Mouse (Mus musculus) adrenal gland, adult (tissue): ENCODE data around the gene Castor1.

Experiments
- DNase-seq, 2 experiments: peaks; one replicate each; pipeline ENCODE4 v3.0.0; 2022 to 2023; ENCODE audit warnings: low spot score in 1 of 2; ENCODE audit not compliant: inconsistent age in 2 of 2

Castor1 gene

GRCm38 (mm10) chr11:4205951-4206350 lies 12.1 kb upstream of the Castor1 start:
- DNase-seq = no peak

GRCm38 (mm10) chr11:4206563-4206962 lies 11.5 kb upstream of the Castor1 start:
- DNase-seq = no peak

DNA sequence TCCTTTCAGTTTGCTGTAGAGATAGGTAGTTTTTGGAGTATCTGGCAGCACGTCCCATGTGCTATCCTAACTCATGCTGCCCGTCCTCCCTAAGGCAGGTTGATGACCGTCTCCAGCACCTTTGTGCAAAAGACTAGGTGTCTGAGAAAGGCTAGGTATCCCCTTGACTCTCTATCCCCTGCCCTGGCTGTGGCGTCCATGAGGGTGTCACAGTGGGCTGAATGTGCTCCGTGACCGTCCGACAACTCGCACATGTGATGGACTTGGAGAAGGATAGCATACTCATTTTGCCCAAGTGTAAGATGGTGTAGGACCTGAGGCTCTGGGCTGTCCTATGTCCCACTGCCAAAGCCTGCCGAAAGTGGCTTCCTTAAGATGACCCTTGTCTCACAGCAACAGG lies 10.4 kb upstream of the Castor1 start:
- no peak for DNase-seq

DNA sequence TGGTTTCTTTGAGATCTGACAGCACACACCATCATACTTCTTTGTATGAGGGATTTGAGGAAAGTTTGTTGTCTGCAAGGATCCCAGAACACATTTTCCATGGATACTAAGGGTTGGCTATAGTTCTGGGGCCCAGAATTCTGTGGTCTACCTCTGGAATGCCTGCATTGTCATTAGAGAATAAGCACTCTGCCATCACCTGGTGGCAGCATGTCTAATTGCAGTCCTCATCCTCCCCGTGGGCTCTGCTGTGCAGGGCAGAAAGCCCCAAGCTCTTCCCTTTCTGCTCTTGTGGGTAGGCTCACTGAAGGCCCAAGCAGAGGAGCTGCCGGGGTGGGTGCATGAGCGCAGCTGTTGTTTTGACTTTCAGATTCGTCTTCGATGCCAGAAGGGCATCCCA lies 8.5 kb upstream of the Castor1 start:
- no peak for DNase-seq

DNA sequence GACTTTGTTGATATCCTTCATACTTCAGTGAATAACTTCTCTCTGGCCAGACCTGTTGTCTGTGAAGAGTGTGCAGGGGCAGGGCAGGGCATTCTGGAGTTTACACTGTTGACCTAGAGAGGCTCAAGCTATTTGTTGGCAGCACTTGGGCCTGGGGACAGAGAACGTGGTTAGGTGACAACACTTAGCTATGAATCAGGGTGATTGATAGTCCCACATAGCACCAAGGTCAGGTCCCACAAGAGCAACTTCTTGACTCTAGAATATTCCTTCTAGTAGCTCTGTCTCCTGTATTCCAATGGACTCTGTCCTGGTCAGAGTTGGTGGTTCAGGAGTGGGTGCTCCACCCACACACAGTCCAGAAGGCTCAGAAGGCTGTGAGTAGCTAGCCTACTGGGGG lies 7.2 kb upstream of the Castor1 start:
- DNase-seq = peak; percentile 58 to 78

- DNase-seq = peak; percentile 71 to 74
These were observed 4.9 kb upstream of the Castor1 start for GRCm38 (mm10) chr11:4213107-4213506.

DNA sequence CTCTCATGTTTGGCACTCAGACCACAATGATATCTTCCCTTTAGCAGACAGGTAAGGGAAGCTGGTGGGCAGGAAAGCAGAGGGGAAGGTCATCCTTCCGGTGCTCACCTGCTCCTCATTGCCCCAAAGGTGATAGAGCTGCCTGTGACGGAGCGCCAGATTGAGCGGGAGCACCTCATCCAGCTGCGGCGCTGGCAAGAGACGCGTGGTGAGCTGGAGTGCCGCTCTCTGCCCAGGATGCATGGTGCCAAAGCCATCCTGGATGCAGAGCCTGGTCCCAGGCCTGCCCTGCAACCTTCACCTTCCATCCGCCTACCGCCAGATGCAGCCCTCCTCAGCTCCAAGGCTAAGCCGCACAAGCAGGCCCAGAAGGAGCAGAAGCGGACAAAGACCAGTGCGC lies 3.5 kb upstream of the Castor1 start:
- DNase-seq = peak in 1 of 2 experiments; percentile 32

DNA sequence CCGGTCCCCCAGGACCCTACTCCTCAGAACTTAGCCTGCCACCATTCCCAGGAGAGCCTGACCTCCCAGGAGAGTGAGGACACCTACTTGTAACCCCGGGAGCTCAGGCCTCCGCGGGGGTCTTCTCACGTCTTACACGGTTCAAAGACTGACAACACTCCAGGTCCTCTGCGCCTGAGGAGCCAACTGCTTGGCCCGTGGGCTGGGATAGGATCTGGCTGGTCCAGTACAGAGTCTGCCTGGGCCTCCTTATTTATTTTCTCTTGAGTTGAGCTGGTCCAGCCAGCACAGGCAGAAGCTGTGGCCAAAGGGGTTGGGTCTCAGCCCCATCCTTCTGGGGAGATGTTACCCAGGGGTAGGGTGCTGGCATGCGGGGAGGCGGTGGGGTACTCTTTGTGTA lies 3.0 kb upstream of the Castor1 start:
- no peak for DNase-seq

DNA sequence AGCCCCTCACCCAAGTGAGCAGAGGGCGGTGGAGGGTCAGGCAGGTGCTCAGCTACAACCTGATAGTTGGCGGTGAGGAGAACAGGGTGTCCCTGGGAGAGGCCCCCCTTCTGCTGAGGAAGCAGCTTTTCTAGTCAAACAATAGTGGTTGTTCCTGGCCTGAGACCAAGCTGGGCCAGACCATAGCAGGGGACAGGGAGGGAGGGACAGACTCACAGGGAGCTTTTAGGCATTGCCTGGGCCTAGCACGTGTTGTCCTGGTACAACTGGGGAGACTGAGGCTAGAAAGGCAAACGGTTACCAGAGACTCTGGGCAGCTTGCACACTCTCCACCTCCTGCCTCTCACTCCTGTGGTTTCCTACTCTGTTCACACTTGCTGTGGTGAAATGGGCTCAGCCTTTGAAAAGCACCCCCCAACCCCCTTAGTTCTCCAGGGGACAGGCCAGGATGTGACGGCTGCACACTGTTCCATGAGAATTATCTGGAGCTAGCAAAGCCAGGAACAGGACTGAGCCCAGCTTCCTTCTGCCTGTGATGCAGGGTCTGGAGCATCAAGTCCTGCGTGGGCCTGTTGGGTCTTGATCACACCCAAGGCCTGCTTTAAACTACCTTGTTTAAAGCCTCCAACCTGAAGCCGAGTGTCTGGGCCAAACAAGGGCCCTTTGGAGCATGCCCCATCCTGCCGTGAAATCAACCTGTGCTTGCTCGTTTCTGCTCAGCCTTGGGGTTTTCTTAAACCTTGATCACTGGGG lies 1.6 kb upstream of the Castor1 start:
- peak; percentile 60 to 77 for DNase-seq

- no peak for DNase-seq
These were observed 612 bp downstream of the Castor1 start for GRCm38 (mm10) chr11:4218637-4219036.

DNA sequence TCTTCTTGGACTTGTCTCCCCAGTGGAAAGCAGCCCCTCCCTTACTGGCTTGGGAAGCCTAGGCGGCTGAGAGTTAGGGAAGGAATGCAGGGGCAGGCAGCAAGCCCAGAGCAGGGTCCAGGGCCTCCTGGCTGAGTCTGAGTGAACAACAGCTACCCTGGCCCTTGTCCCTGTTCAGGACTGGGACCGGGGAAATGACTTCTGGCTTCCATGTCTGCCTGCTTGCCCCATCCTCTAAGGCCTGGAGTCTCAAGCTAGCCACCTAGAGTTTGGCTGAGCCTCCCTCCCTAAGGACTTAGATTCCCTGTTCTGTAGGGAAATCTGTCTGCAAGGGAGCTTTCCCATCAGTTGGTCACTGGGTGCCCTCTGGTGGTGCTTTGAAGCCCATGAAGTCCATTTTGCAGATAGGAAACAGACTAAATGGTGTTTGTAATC lies 1.3 kb downstream of the Castor1 start:
- DNase-seq = peak; percentile 84 to 95

- no peak for DNase-seq
These were observed 1.9 kb downstream of the Castor1 start for GRCm38 (mm10) chr11:4219908-4220307.

- peak; percentile 81 to 94 for DNase-seq
These were observed 2.7 kb downstream of the Castor1 start for GRCm38 (mm10) chr11:4220443-4221400.

DNA sequence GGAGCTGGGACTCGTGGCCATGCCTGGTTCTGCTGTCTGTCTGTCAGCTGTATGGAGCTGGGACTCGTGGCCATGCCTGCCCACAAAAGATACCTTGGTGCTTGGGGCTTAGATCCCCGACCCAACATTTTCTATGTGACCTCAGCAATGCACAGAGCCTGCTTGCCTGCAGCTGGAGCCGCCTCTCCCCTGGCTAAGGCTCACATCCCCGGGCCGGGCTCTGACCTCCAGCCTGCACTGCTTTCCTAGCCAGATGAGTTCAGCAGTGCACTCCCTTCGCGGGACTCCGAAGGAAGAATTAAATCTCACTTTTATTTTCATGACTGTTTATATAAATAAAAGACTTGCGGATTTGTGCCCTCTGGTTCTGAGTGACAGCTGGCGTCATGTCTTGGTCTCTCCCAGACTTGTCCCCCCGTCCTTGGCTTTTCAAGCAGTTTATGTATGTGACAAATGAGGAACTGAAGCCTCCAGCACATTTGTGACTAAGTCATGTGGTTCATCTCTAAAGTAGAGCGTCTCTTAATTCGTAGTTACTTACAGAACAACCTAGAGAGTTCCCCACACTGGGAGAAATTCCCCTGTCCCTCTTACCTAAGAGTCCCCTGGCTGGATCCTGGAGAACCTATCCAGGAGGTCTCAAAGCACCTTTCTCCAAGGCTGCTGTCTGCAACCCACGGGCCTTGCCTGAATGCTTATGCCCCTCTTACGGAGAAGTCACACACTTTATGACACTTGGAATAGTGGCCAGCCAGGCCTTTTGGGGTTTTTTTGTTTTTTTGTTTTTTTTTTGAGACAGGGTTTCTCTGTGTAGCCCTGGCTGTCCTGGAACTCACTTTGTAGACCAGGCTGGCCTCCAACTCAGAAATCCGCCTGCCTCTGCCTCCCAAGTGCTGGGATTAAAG lies 4.3 kb downstream of the Castor1 start:
- DNase-seq = peak in 1 of 2 experiments; percentile 47

DNA sequence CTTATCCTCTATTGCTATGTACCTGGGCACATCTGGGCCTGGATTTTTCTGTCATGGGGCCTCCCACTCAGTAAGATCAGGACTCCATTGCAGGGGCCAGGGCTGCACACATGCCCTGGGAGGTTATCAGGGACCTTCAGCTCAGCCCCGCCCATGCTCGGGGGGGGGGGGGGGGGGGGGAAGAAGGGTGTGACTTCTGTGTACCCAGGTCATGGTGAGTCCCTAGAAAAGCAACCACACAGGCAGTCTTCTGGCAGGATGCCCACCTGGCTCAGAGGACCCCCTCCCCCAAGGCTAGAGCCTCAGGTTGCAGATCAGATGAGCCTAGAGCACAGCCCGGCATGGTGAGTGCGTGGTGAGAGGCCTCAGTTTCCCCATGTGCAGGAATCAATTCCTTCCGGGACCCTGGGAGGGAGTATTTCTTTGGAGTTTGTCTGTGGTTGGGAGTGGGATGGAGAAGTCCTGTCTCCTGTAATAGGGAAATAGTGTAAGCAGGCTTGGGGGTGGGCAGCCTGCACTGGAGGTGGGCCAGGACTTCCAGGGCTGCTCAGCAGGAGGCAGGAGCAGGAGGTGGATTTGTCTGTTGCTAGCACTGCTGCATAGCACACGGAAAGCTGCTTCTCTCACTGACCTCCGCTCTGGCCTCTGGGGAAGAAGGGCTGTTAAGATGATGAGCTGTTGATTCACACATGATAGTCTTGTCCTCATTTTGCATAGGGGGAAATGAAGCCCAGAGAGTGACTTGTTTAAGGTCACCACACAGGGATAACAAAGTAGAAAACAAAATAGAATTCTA lies 5.6 kb downstream of the Castor1 start:
- DNase-seq = no peak

DNA sequence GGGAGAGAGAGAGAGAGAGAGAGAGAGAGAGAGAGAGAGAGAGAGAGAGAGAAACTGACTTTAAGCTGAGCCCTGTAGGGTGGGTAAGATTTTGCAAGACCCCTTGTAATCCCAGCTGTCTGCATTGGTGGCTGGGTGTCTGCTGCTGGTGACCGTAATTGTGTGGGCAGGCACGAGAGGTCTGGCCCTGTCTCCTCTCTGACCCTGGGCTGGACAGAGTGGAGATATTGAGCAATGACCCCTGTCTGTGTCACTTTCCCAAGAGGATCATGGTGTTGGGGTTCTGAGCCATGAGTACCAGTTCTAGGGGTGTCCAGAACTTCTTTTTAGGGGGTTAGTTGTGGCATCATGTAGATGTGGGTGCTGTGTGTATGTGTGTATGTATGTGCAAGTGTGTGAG lies 6.2 kb downstream of the Castor1 start:
- DNase-seq = peak in 1 of 2 experiments; percentile 72

DNA sequence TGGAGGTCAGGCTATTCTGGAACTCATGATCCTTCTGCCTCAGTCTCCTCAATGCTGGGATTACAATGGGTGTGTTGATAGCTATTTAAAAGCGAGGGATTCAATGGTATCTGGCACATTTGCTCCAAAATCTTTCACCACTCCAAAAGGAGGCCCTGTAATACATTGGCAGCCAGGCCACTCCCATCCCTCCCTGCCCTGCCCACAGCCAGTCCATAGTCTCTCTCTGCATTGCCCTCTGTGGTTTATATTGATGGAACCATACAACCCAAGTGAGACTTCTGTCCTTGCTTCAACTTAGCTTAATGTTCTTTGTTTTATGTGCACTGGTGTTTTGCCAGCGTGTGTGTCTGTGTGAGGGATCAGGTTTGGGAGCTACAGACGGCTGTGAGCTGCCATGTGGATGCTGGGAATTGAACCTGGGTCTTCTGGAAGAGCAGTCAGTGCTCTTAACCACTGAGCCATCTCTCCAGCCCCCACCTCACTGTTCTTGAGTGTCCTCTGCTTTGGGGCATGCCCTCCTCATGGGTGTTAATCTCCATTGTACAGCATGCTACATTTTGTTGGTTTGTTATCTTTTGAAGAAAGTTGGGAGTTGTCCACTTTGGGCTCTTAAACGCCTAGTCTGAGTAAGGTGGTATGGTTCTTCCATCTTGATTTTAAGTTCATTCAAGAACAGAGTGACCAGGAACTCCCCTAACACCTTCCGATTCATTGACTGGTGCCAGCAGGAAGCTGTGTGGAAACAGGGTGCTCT lies 8.7 kb downstream of the Castor1 start:
- peak in 1 of 2 experiments; percentile 16 for DNase-seq

DNA sequence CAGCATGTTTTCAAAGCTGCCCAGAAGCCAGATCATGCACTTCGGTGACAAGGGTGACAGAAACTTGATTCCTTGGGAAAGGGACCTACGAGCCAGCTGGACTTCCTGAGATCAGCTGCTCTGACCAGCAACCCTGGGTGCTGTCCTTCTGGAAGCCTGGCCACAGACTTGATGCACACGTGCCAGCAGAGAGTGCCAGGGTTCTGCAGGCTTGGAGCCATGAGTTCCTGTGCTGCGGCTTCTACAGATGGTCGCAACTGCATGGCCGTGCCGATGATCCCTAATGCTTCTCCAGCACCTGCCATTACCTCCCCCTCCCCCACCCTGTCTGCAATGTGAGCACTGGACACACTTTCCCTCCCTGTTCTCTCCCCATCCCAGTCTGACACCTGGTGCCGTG lies 10.4 kb downstream of the Castor1 start:
- DNase-seq = peak in 1 of 2 experiments; percentile 75

- peak in 1 of 2 experiments; percentile 60 for DNase-seq
These were observed 11.8 kb downstream of the Castor1 start for GRCm38 (mm10) chr11:4229841-4230240.
